Mouse (Mus musculus): ENCODE results near the gene Cd33. TPM values are rescaled to one million over a fixed set of nuclear protein-coding genes. Genes with fewer than 3 reads are reported as not detected.
A peak's percentile ranks its signal among the peaks of the same experiment; 100 is the strongest.

Gene Cd33
- polyA plus RNA-seq (2015; fragmentation: Nextera tagmentation; extraction: Ambion mirVana): 3.9 and 5.1 TPM in 2 replicates

DNA sequence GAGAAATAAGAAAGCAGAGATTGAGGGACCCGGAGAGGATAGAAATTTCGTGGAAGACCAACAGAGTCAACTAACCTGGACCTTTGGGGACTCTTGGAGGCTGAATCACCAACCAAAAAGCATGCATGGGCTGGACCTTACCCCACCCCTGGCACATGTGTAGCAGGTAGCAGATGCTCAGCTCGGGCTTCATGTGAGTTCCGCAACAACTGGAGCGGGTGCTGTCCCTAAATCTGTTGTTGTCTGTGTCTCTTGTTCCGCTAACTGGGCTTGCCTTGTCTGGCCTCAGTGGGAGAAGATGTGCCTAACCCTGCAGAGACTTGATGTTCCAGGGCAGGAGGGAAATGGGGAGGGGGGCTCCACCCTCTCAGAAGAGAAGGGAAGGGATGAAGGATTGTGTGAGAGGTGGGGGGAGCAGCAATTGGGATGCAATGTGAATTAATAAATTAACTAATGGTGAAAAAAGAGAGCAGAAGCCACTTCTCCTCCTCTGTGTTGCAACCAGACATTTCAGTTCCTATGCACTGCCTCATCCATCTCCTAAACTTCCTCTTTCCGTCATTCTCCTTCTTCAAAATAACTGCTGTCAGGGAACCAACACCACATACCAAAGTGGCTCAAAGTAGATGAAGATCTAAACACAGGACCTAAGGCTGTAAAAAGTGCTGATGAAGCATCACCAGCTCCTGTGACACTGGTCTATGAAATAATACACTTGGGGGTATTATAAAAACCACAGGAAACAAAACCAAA is at the start of gene Cd33:
Gene Cd33, minus strand, starts transcription at position 204 of the 753 bp plus-strand sequence.
- DNase-seq (no peak), ATAC-seq (peak; percentile 67)
- WGBS (ENCODE audit: insufficient replicate concordance): 55% methylated on average over 7 of the region's 7 CpGs

DNA sequence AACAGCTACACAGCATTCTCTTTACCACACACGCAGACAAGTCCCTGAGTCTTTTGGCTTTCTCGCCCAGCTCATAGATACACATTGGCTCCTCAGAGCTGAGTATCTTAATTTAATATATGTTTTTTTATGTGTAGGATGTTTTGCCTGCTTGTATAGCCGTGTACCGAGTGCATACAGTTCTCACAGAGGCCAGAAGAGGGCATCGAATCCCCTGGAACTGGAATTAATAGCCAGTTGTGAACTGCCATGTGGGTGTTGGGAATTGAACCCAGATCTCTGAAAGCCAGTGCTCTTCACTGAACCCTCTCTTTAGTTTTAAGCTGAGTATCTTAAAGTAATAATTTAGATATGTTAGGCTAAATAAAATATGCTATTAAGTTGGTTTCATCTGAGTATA is 40.6 kb upstream of the Cd33 start:
- H3K27ac ChIP-seq (ENCODE audit: low read depth): no peak overlapping the region
- ATAC-seq (no peak), DNase-seq (no peak)
- TF ChIP-seq CTCF (IDR thresholded peaks at IDR 0.05; ENCODE audit: low read depth) (peak; percentile 41), EP300 (IDR thresholded peaks at IDR 0.05; ENCODE audit: low read depth) (no peak)
- no peaks in the 10 kb centered on the region for H3K9me3 ChIP-seq (ENCODE audit: low read length)
- no peak overlapping the region for H3K9ac ChIP-seq (replicated peaks)
- WGBS (ENCODE audit: insufficient replicate concordance): 83% methylated on average over 5 of the region's 5 CpGs
- H3K36me3 ChIP-seq (replicated peaks; ENCODE audit: insufficient read depth, low read length): peaks cover 51% of the 10 kb centered on the region
- H3K4me3 ChIP-seq (ENCODE audit: low read depth, low read length): no peak overlapping the region
- H3K4me1 ChIP-seq (ENCODE audit: insufficient read depth): peaks cover 6% of the 10 kb centered on the region; the same call in 1 of the 2 replicates
- H3K27me3 ChIP-seq (ENCODE audit: insufficient read depth, low read length): no peaks in the 10 kb centered on the region
- no peak overlapping the region for H3K4me2 ChIP-seq (ENCODE audit: low read depth, low read length)

More for the DNA sequence above, at the start of gene Cd33:
- H3K27ac ChIP-seq (ENCODE audit: low read depth): peak within 1 kb of the TSS; percentile 81
- H3K4me2 ChIP-seq (ENCODE audit: low read depth, low read length): no peak within 1 kb of the TSS
- H3K9ac ChIP-seq (replicated peaks): no peak within 1 kb of the TSS
- no peaks in the 10 kb centered on the region for H3K9me3 ChIP-seq (ENCODE audit: low read length)
- H3K4me3 ChIP-seq (ENCODE audit: low read depth, low read length): no peak within 1 kb of the TSS
- no peaks in the 10 kb centered on the region for H3K27me3 ChIP-seq (ENCODE audit: insufficient read depth, low read length)
- H3K4me1 ChIP-seq (ENCODE audit: insufficient read depth): no peaks in the 10 kb centered on the region; the same call in 1 of the 2 replicates
- TF ChIP-seq CTCF (IDR thresholded peaks at IDR 0.05; ENCODE audit: low read depth) (no peak), EP300 (IDR thresholded peaks at IDR 0.05; ENCODE audit: low read depth) (no peak; the same call in 1 of the 2 replicates)
- H3K36me3 ChIP-seq (replicated peaks; ENCODE audit: insufficient read depth, low read length): no peaks in the 10 kb centered on the region

DNA sequence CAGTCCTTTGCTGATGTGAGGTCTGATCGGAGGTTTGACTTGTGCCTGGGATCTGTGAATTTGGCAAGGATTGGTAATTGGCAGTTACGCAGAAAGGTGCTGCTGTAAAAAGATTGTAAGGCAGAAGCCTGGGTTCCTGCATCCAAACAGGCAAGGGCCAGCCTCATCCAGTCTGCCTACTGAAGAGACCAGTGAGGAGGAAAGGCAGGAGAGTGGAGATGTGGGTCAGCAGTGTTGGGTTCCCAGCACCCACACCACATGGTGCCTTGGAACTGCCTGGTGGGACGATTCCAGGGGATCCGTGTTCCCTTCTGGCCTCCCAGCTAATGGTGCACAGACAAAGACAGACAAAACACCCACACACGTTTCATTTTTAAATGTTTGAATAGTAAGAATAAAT is 36.3 kb upstream of the Cd33 start:
- no peak overlapping the region; the same call in 1 of the 2 replicates for H3K9ac ChIP-seq (replicated peaks)
- WGBS (ENCODE audit: insufficient replicate concordance): 70% methylated on average over 5 of the region's 5 CpGs
- no peaks in the 10 kb centered on the region for H3K27me3 ChIP-seq (ENCODE audit: insufficient read depth, low read length)
- H3K36me3 ChIP-seq (replicated peaks; ENCODE audit: insufficient read depth, low read length): peaks cover 17% of the 10 kb centered on the region
- H3K4me2 ChIP-seq (ENCODE audit: low read depth, low read length): peak overlapping the region; percentile 69
- no peak for ATAC-seq
- TF ChIP-seq EP300 (IDR thresholded peaks at IDR 0.05; ENCODE audit: low read depth) (no peak), CTCF (IDR thresholded peaks at IDR 0.05; ENCODE audit: low read depth) (no peak)
- H3K4me1 ChIP-seq (ENCODE audit: insufficient read depth): peaks cover 6% of the 10 kb centered on the region; the same call in 1 of the 2 replicates
- H3K27ac ChIP-seq (ENCODE audit: low read depth): no peak overlapping the region
- peak overlapping the region; percentile 59 for H3K4me3 ChIP-seq (ENCODE audit: low read depth, low read length)
- no peak for DNase-seq
- H3K9me3 ChIP-seq (ENCODE audit: low read length): no peaks in the 10 kb centered on the region

DNA sequence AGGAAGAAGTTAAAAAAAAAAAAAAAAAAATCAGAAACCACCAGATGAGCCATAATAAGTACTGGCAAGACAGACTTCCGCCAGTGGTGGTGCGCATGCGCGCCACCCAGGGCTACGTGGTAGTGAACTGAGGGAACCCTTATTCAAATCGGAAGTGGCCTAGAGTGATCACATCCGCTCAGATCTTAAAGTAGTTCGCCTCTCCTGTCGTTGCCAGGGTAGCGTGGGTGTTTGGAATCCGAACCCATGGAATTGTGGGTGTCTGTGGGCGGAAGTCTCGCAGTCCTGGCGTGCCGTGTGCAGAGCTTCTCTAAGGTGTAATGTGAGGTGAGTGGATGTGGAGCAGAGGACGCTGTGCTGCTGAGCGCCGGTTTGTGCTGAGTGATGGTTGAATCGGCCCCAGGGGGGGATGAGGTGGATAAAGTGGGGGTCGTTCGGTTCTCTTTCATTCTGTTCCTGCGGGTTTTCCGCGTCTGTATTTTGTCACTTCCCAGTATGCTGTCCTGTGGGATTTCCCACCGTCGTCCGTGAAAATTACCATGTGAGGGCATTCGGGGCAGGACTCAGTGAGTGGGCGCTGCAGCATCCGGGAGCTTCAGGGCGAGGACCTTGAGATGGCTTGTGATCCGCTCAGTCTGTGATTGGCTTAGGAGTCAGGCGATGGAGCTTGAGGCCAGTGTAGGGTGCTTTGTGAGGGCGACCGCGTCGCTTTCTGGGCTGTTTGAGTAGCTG is 35.4 kb upstream of the Cd33 start, which contains the start of gene Zfp719:
Gene Zfp719, plus strand, starts transcription at position 171 of the 732 bp plus-strand sequence.
- peak within 1 kb of the TSS; percentile 59 for H3K4me3 ChIP-seq (ENCODE audit: low read depth, low read length)
- peak within 1 kb of the TSS; percentile 69 for H3K4me2 ChIP-seq (ENCODE audit: low read depth, low read length)
- peak; percentile 48; the same call in 1 of the 2 replicates for TF ChIP-seq EP300 (IDR thresholded peaks at IDR 0.05; ENCODE audit: low read depth)
- no peak for TF ChIP-seq CTCF (IDR thresholded peaks at IDR 0.05; ENCODE audit: low read depth)
- ATAC-seq (peak; percentile 98), DNase-seq (peak; percentile 87)
- WGBS (ENCODE audit: insufficient replicate concordance): under 1% methylated on average over 37 of the region's 37 CpGs
- peaks cover 8% of the 10 kb centered on the region for H3K36me3 ChIP-seq (replicated peaks; ENCODE audit: insufficient read depth, low read length)
- H3K27me3 ChIP-seq (ENCODE audit: insufficient read depth, low read length): no peaks in the 10 kb centered on the region
- peak within 1 kb of the TSS; percentile 66 for H3K27ac ChIP-seq (ENCODE audit: low read depth)
- no peaks in the 10 kb centered on the region for H3K9me3 ChIP-seq (ENCODE audit: low read length)
- H3K4me1 ChIP-seq (ENCODE audit: insufficient read depth): peaks cover 6% of the 10 kb centered on the region; the same call in 1 of the 2 replicates
- peak within 1 kb of the TSS; percentile 66 for H3K9ac ChIP-seq (replicated peaks)

DNA sequence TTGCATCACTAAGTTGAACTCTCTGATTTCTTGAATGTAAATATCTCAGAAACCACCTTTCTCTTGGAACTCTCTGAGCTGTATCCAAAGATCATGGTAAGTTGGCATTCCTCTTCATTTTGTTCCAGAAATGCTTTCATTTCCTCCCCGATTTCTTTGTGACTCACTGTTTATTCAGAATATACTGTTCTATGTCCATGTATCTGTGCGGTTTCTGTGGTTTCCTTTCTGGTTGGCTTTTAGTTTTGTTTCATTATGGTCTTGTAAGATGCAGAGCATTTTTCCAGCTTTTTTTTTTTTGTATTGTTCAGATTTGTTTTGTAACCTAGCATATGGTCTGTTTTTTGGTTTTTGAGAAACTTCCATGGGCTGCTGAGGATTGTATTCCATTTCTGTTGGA is 27.0 kb upstream of the Cd33 start:
- no peak overlapping the region for H3K4me2 ChIP-seq (ENCODE audit: low read depth, low read length)
- WGBS (ENCODE audit: insufficient replicate concordance): 73% methylated on average over 2 of the region's 2 CpGs
- no peaks in the 10 kb centered on the region for H3K27me3 ChIP-seq (ENCODE audit: insufficient read depth, low read length)
- H3K9me3 ChIP-seq (ENCODE audit: low read length): no peaks in the 10 kb centered on the region
- no peak overlapping the region for H3K9ac ChIP-seq (replicated peaks)
- no peak for DNase-seq
- H3K4me3 ChIP-seq (ENCODE audit: low read depth, low read length): no peak overlapping the region
- ATAC-seq: no peak
- no peaks in the 10 kb centered on the region for H3K4me1 ChIP-seq (ENCODE audit: insufficient read depth)
- TF ChIP-seq CTCF (IDR thresholded peaks at IDR 0.05; ENCODE audit: low read depth): no peak
- TF ChIP-seq EP300 (IDR thresholded peaks at IDR 0.05; ENCODE audit: low read depth): no peak
- no peak overlapping the region for H3K27ac ChIP-seq (ENCODE audit: low read depth)
- peaks cover 16% of the 10 kb centered on the region for H3K36me3 ChIP-seq (replicated peaks; ENCODE audit: insufficient read depth, low read length)

DNA sequence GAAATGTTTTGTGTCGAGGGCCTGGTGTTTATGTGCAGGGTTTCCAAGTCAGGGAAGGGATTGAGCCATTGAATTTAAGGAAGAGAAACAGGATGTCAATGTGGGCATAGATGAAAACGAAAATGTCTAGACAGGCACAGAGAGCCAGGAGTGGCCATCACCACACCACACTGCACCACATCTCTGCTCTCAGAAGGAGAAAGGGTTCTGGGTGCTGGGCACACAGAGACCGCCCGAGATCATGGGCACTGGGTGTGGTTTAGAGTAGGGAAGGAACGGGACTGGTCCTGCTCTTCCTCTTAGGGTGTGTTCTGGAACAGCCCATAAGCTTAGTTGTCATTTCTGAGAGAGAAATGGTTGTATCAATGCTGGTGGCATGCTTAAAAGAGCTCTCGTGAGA is 19.1 kb upstream of the Cd33 start:
- WGBS (ENCODE audit: insufficient replicate concordance): 29% methylated on average over 6 of the region's 6 CpGs
- no peak overlapping the region for H3K27ac ChIP-seq (ENCODE audit: low read depth)
- peaks cover 2% of the 10 kb centered on the region; the same call in 1 of the 2 replicates for H3K36me3 ChIP-seq (replicated peaks; ENCODE audit: insufficient read depth, low read length)
- no peaks in the 10 kb centered on the region for H3K27me3 ChIP-seq (ENCODE audit: insufficient read depth, low read length)
- H3K4me1 ChIP-seq (ENCODE audit: insufficient read depth): peaks cover 15% of the 10 kb centered on the region
- peak overlapping the region; percentile 73 for H3K4me2 ChIP-seq (ENCODE audit: low read depth, low read length)
- H3K4me3 ChIP-seq (ENCODE audit: low read depth, low read length): no peak overlapping the region
- ATAC-seq (no peak), DNase-seq (no peak)
- TF ChIP-seq CTCF (IDR thresholded peaks at IDR 0.05; ENCODE audit: low read depth) (no peak), EP300 (IDR thresholded peaks at IDR 0.05; ENCODE audit: low read depth) (no peak)
- H3K9me3 ChIP-seq (ENCODE audit: low read length): no peaks in the 10 kb centered on the region
- no peak overlapping the region for H3K9ac ChIP-seq (replicated peaks)

Data from liver, postnatal 0 days (tissue).